Mouse (Mus musculus) cerebellum, adult 2 months (tissue): Measurements from ENCODE around the gene Irf2bpl.

ENCODE experiments used
- CTCF ChIP-seq: fragments of 200-500 bp; IDR thresholded peaks from 2 replicates; pipeline ENCODE4 v1.5.1; 2011; ENCODE audit warnings: low read depth, mild to moderate bottlenecking, control low read depth, low read length, moderate library complexity, borderline replicate concordance; ENCODE audit not compliant: insufficient read depth
- POLR2A ChIP-seq: fragments of 200-500 bp; IDR thresholded peaks from 2 replicates; pipeline ENCODE4 v1.6.1; 2011; ENCODE audit warnings: low read length, control low read depth, borderline replicate concordance; ENCODE audit not compliant: insufficient read depth

DNA sequence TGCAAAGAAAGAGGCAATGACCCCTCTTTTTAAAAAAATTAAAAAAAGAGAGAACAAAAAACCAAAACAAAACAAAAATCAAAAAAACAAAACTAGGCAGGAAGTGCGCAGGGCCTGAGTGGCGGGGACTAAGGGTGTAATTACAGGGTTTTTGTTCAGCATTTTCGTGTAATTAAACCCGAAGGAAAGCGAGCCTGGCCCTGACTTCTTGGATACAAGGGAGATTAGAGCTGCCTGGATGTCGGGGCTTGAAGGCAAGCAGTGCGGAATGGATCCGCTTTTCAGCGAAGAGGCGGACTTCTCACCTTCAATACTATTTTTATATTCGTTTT, 6.8 kb upstream of the Irf2bpl start:
- no peak for TF ChIP-seq POLR2A
- no peak for TF ChIP-seq CTCF
